Mouse (Mus musculus) cerebellum, adult (tissue): Measurements from ENCODE around the gene 4930467E23Rik.
A peak's percentile ranks its signal among the peaks of the same experiment; 100 is the strongest.
"Not testable (repeated sequence)": the region's sequence is repeated elsewhere in the genome, so short reads cannot be mapped to it uniquely, and the experiment has no call there.

ENCODE experiments used
- ATAC-seq: cut with Nextera tagmentation; 2 replicates; pipeline ENCODE4 v1.9.2; 2017; ENCODE audit warnings: mild to moderate bottlenecking, moderate library complexity, mixed read lengths; ENCODE audit not compliant: insufficient number of reproducible peaks, low FRiP score, low TSS enrichment

Gene 4930467E23Rik

DNA sequence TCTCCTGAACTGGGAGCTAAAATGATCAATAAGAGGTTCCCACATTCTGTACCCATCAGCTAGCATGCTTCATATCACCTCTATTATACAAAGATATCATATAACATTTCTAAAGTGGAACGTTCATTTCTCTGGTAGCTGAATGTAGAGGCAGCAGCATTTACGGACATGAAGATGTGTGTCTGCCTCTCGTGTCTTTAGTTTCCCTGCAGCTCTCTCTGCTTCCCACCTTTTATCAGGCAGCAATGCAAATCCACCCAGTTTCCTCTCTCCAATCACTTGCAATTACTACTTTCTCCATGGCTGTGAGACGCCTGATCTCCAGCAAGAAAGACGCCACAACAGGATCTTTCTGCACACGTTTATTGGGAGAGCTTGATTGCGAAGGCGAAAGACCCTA, 49.5 kb downstream of the 4930467E23Rik start:
- ATAC-seq = not testable (repeated sequence)

GRCm38 (mm10) chr8:19780212-19780611, 50.8 kb downstream of the 4930467E23Rik start:
- not testable (repeated sequence) for ATAC-seq

- not testable (repeated sequence) for ATAC-seq
Observed at GRCm38 (mm10) chr8:19780658-19781057, 51.3 kb downstream of the 4930467E23Rik start.

- not testable (repeated sequence) for ATAC-seq
Observed at GRCm38 (mm10) chr8:19781328-19782114, 52.1 kb downstream of the 4930467E23Rik start.

- ATAC-seq = not testable (repeated sequence)
Observed at GRCm38 (mm10) chr8:19782736-19783135, 53.4 kb downstream of the 4930467E23Rik start.

DNA sequence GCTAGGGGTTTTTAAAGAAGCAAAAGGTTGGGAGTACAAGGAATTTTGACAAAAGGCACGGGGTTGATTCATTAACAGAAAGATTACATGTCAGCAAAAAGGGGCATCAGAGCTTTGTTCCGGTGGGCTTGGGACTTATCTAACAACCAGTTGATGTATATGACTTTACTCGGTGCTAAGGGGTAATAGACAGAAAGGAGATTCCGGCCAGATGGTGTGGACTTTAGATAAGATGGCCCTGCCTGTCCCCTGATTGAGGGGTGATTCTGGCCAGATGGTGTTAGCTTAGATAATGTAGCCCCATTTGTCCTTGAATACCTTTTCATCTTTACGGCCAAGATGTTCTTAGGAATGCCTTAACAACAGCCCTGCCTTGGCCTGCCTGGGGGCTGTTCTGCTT, 54.5 kb downstream of the 4930467E23Rik start:
- not testable (repeated sequence) for ATAC-seq

DNA sequence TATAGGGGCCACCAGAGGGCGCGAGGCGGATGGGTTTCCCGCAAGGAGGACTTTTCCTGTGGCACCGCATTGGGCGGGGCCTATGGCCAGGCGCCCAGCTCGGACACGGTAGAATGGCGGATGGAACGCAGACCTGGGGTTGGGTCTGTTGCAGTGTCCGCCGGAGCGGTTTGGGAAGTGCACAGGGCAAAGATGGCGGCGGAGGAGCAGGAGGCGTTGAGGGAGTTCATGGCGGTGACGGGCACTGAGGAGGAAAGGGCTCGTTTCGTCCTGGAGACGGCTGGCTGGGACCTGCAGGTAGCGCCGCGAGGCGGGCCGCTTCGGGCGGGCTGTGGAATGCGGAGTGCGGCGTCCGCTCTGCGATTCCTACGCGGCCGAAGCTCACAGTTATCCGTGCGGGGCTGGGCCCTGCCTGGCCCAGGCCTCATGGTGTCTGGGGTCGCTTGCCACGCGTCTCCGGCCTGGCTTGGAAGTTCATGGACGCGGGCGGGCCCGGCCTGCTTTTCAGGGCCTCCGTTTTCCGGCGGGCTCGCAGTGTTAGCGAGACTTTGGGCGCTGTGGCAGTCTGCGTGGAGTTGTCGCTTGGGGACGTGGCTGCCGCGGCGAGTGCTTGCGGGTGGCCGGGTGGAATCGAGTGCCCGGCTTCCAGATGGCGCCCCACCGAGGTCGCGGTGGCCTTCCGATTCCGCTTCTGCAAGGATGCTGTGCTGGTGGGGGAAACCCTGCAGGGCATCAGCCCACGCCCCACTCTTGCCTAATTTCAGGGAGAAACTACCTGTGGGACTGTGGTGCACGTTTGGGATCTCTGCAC, 55.4 kb downstream of the 4930467E23Rik start:
- ATAC-seq = peak; percentile 97

- ATAC-seq = not testable (repeated sequence)
Observed at GRCm38 (mm10) chr8:19792696-19793095, 63.3 kb downstream of the 4930467E23Rik start.
